Mouse (Mus musculus): ENCODE measurements around the gene Klf1. TPM values are rescaled to one million over a fixed set of nuclear protein-coding genes. Genes with fewer than 3 reads are reported as not detected.

The Klf1 gene
- 0.64 TPM in 2 replicates for polyA plus RNA-seq (2015; fragmentation: Nextera tagmentation; extraction: Ambion mirVana)

DNA sequence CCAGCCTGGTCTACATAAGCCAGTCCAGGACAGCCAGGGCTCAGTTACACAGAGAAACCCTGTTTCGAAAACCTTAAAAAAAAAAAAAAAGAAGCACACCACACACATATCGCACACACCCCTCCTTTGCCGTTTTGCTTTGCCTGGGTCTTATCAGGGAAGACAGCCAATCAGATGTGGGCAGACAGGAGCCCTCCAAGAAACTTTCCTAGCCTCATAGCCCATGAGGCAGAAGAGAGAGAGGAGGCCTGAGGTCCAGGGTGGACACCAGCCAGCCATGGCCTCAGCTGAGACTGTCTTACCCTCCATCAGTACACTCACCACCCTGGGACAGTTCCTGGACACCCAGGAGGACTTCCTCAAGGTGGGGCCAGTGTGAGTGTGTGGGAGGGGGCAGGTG is at the start of gene Klf1:
Gene Klf1, plus strand, starts transcription at position 177 of the 400 bp plus-strand sequence.
- Histone ChIP-seq H3K4me1 (replicated peaks) (peaks cover 14% of the 10 kb centered on the region), H3K27me3 (peaks cover 12% of the 10 kb centered on the region; the same call in 1 of the 2 replicates), H3K4me2 (peak within 1 kb of the TSS; percentile 85), H3K4me3 (peak within 1 kb of the TSS; percentile 47), H3K36me3 (no peaks in the 10 kb centered on the region), H3K27ac (replicated peaks) (no peak within 1 kb of the TSS), H3K9ac (peak within 1 kb of the TSS; percentile 47), H3K9me3 (no peaks in the 10 kb centered on the region)
- ATAC-seq (ENCODE audit: low FRiP score, low read depth), result no peak
- WGBS, result 90% methylated on average over 3 of the region's 3 CpGs

DNA sequence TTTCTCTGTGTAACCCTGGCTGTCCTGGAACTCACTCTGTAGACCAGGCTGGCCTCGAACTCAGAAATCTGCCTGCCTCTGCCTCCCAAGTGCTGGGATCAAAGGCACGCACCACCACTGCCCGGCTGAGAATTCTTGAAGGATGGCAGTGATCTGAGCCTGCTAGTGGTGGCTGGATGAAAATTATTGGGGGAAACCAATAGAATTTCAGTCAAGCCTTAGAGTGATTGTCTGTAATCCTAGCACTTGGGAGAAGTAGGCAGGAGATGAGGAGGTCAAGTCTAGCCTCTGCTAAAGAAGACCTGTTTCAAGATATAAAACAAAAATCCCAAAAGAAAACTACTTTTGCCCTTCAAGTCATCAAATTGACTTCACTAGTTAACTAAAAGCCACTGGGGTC is 45.3 kb upstream of the Klf1 start:
- H3K4me2 ChIP-seq, result no peak overlapping the region

GRCm38 (mm10) chr8:84856864-84857441 is 44.8 kb upstream of the Klf1 start, which contains the start of gene Farsa:
Gene Farsa, plus strand, starts transcription at chr8:84856989.
- peaks cover 21% of the 10 kb centered on the region for H3K4me1 ChIP-seq (replicated peaks)
- H3K36me3 ChIP-seq, result peaks cover 27% of the 10 kb centered on the region
- H3K9ac ChIP-seq, result peak within 1 kb of the TSS; percentile 83
- under 1% methylated on average over 39 of the region's 39 CpGs for WGBS
- peak; percentile 94 for ATAC-seq (ENCODE audit: low FRiP score, low read depth)
- H3K4me3 ChIP-seq, result peak within 1 kb of the TSS; percentile 76
- H3K9me3 ChIP-seq, result no peaks in the 10 kb centered on the region
- no peaks in the 10 kb centered on the region for H3K27me3 ChIP-seq
- H3K4me2 ChIP-seq, result peak within 1 kb of the TSS; percentile 82
- peak within 1 kb of the TSS; percentile 79 for H3K27ac ChIP-seq (replicated peaks)

More for the DNA sequence above, 45.3 kb upstream of the Klf1 start:
- Histone ChIP-seq H3K9me3 (no peaks in the 10 kb centered on the region), H3K9ac (no peak overlapping the region), H3K4me1 (replicated peaks) (peaks cover 21% of the 10 kb centered on the region), H3K4me3 (peak overlapping the region; percentile 76; the same call in 1 of the 2 replicates), H3K36me3 (peaks cover 22% of the 10 kb centered on the region), H3K27me3 (no peaks in the 10 kb centered on the region), H3K27ac (replicated peaks) (no peak overlapping the region)
- WGBS, result 95% methylated on average over 3 of the region's 3 CpGs
- ATAC-seq (ENCODE audit: low FRiP score, low read depth), result peak; percentile 36

- Histone ChIP-seq H3K27me3 (no peaks in the 10 kb centered on the region), H3K27ac (replicated peaks) (no peak within 1 kb of the TSS), H3K4me2 (peak within 1 kb of the TSS; percentile 93), H3K4me3 (peak within 1 kb of the TSS; percentile 45), H3K9ac (peak within 1 kb of the TSS; percentile 37), H3K9me3 (no peaks in the 10 kb centered on the region), H3K4me1 (replicated peaks) (peaks cover 12% of the 10 kb centered on the region), H3K36me3 (peaks cover 20% of the 10 kb centered on the region)
- WGBS, result 15% methylated on average over 41 of the region's 46 CpGs
- peak; percentile 73 for ATAC-seq (ENCODE audit: low FRiP score, low read depth)
Measured at GRCm38 (mm10) chr8:84871376-84872308, 30.1 kb upstream of the Klf1 start, which contains the start of gene Syce2. Gene Syce2, plus strand, starts transcription at chr8:84872111.

DNA sequence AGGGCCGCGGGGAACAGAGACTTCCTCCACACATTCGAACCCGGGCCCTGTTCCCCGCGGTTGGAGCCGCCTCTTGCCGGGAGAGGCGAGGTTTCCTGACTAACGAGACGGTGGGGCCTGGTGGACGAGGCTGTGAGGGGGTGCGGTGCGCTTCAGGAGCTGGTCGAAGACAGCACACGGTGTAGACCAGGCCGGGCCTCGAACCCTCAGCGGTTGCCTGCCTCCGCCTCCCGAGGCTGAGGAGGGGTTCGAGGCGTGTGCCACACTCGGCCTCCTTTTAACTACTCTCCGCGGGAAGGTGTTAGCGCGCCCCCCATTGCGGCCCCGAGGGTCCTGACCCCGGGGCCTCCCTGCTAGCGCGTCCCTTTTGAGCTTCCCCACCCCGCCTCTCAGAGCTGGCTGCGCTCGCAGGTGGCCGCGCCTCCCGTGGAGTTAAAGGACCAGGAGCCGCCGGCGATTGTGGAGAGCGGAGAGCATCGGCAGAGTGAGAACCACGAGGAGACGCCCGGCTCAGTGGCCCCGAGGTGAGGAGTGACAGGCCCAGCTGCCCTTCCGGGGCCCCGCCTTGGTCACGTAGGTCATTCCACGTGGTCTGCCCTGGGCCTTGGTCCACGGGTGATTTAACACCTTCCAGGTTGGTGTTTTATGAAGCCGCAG is 29.3 kb upstream of the Klf1 start:
- H3K4me2 ChIP-seq, result peak overlapping the region; percentile 93
- peaks cover 14% of the 10 kb centered on the region for H3K36me3 ChIP-seq
- peaks cover 12% of the 10 kb centered on the region for H3K4me1 ChIP-seq (replicated peaks)
- H3K9ac ChIP-seq, result peak overlapping the region; percentile 37
- no peaks in the 10 kb centered on the region for H3K9me3 ChIP-seq
- no peaks in the 10 kb centered on the region for H3K27me3 ChIP-seq
- ATAC-seq (ENCODE audit: low FRiP score, low read depth), result peak; percentile 79
- no peak overlapping the region for H3K27ac ChIP-seq (replicated peaks)
- H3K4me3 ChIP-seq, result peak overlapping the region; percentile 45
- 3% methylated on average over 54 of the region's 54 CpGs for WGBS

GRCm38 (mm10) chr8:84873016-84873415 is 28.7 kb upstream of the Klf1 start:
- ATAC-seq (ENCODE audit: low FRiP score, low read depth), result no peak
- 78% methylated on average over 4 of the region's 4 CpGs for WGBS
- Histone ChIP-seq H3K27ac (replicated peaks) (no peak overlapping the region), H3K9ac (no peak overlapping the region), H3K4me3 (peak overlapping the region; percentile 45), H3K36me3 (peaks cover 8% of the 10 kb centered on the region), H3K4me2 (peak overlapping the region; percentile 93), H3K4me1 (replicated peaks) (peaks cover 12% of the 10 kb centered on the region), H3K27me3 (no peaks in the 10 kb centered on the region), H3K9me3 (no peaks in the 10 kb centered on the region)

- Histone ChIP-seq H3K36me3 (no peaks in the 10 kb centered on the region), H3K9ac (no peak overlapping the region), H3K4me2 (no peak overlapping the region), H3K27me3 (no peaks in the 10 kb centered on the region), H3K9me3 (no peaks in the 10 kb centered on the region), H3K4me1 (replicated peaks) (peaks cover 12% of the 10 kb centered on the region), H3K4me3 (no peak overlapping the region), H3K27ac (replicated peaks) (no peak overlapping the region)
- ATAC-seq (ENCODE audit: low FRiP score, low read depth), result no peak
- WGBS, result 90% methylated on average over 3 of the region's 3 CpGs
Measured at GRCm38 (mm10) chr8:84874339-84874738, 27.4 kb upstream of the Klf1 start.

DNA sequence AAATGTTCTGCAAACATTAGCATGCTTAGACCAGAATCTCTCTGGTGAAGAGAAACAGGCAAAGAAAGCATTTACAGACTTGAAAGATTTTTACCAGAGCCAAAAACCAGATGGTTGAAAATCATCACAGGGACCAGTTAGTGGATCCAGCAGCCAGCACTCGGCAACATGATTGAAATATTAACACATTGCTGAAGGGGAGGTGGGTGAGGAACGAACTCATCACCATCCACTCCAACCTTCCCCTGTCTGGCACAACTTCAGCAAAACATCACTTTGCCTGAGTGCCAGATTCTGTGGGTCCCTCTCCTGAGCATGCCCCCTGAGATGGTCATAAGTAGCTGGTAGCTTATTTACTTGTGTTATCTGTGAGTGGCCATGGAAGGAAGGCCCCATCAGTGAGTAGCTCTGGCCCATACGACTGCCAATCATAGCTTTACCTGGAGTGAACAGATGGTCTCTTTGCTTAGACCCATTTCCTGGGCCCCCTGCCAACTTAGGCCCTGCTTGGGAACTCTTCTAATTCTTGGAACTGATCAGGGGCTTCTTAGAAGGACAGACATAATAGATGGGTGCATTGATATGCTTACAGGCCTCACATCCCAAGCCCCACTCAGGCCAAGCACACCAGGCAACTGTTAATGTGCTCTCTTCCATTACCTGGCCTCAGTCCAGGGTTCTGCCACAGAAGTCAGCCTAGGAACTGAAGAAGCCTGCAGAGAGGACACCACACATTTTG is 24.3 kb upstream of the Klf1 start:
- Histone ChIP-seq H3K9ac (no peak overlapping the region), H3K4me3 (no peak overlapping the region), H3K4me2 (no peak overlapping the region), H3K27me3 (no peaks in the 10 kb centered on the region), H3K27ac (replicated peaks) (peak overlapping the region; percentile 49; the same call in 1 of the 2 replicates), H3K36me3 (no peaks in the 10 kb centered on the region), H3K9me3 (no peaks in the 10 kb centered on the region), H3K4me1 (replicated peaks) (peaks cover 4% of the 10 kb centered on the region)
- ATAC-seq (ENCODE audit: low FRiP score, low read depth), result peak; percentile 79
- WGBS, result 61% methylated on average over 3 of the region's 3 CpGs

DNA sequence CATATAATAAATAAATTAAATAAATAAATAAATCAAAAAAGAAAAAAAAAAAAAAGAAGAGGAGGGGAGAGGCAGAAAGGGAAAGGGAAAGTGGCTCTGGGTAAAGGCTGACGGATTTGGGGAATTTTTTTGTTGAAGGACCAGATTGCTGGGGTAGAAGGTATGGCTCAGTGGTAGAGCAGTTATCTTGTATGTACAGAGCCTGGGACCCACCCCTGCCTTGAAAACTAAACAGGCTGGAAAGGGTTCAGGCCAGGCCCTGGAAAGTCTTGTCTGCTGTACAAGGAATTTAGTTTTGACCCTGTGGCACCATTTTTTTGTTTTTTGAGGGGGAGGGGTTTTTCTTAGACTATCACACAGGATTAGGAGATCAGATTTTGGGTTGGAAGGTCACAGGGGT is 22.8 kb upstream of the Klf1 start:
- no peaks in the 10 kb centered on the region for H3K9me3 ChIP-seq
- H3K27ac ChIP-seq (replicated peaks), result no peak overlapping the region
- H3K36me3 ChIP-seq, result no peaks in the 10 kb centered on the region
- WGBS, result 82% methylated on average over 1 of the region's 1 CpGs
- no peak overlapping the region for H3K9ac ChIP-seq
- H3K27me3 ChIP-seq, result no peaks in the 10 kb centered on the region
- no peaks in the 10 kb centered on the region for H3K4me1 ChIP-seq (replicated peaks)
- H3K4me3 ChIP-seq, result no peak overlapping the region
- ATAC-seq (ENCODE audit: low FRiP score, low read depth), result no peak
- no peak overlapping the region for H3K4me2 ChIP-seq

- H3K9ac ChIP-seq, result no peak overlapping the region
- 88% methylated on average over 4 of the region's 4 CpGs for WGBS
- no peak overlapping the region for H3K4me3 ChIP-seq
- no peak overlapping the region for H3K4me2 ChIP-seq
- no peak overlapping the region for H3K27ac ChIP-seq (replicated peaks)
- no peak for ATAC-seq (ENCODE audit: low FRiP score, low read depth)
- H3K9me3 ChIP-seq, result no peaks in the 10 kb centered on the region
- peaks cover 28% of the 10 kb centered on the region for H3K36me3 ChIP-seq
- H3K27me3 ChIP-seq, result no peaks in the 10 kb centered on the region
- H3K4me1 ChIP-seq (replicated peaks), result no peaks in the 10 kb centered on the region
Measured at GRCm38 (mm10) chr8:84884728-84885127, 17.0 kb upstream of the Klf1 start.

GRCm38 (mm10) chr8:84888280-84888679 is 13.4 kb upstream of the Klf1 start:
- no peak for ATAC-seq (ENCODE audit: low FRiP score, low read depth)
- H3K4me2 ChIP-seq, result no peak overlapping the region
- H3K9me3 ChIP-seq, result no peaks in the 10 kb centered on the region
- H3K36me3 ChIP-seq, result peaks cover 35% of the 10 kb centered on the region
- no peak overlapping the region for H3K4me3 ChIP-seq
- H3K27ac ChIP-seq (replicated peaks), result no peak overlapping the region
- peaks cover 10% of the 10 kb centered on the region for H3K4me1 ChIP-seq (replicated peaks)
- 99% methylated on average over 3 of the region's 3 CpGs for WGBS
- H3K9ac ChIP-seq, result no peak overlapping the region
- no peaks in the 10 kb centered on the region for H3K27me3 ChIP-seq

All from hindbrain, embryonic 15.5 days (tissue).